Mouse (Mus musculus): ENCODE measurements at regions not wholly inside any gene's neighbourhood (a gene's known extent, or its start where the extent isn't known, plus 50 kb on each side); places are given as distances from the start of the nearest gene placed in this dataset.

DNA sequence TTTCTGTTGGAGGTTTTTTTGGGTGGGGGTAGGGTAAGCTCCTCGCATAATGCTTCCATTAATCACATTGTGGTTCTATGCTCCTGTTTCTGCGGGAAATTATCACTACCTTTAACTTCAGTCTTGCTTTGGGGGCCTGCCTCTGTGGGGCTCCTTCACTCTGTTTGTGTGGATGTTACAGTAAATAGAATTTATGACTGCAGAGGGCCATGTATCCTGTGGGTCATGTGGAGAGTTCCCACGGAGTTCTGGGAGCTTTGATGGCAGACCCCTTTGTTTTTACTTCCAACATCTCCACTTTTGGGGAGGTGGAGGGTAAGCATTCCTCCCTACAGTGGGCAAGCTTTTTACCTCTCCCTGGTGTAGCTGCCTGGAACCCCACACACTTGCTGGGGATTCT, 538.6 kb downstream of the Ptprc start:
- no peak for DNase-seq (ENCODE audit: low spot score in 2 of 2)

DNA sequence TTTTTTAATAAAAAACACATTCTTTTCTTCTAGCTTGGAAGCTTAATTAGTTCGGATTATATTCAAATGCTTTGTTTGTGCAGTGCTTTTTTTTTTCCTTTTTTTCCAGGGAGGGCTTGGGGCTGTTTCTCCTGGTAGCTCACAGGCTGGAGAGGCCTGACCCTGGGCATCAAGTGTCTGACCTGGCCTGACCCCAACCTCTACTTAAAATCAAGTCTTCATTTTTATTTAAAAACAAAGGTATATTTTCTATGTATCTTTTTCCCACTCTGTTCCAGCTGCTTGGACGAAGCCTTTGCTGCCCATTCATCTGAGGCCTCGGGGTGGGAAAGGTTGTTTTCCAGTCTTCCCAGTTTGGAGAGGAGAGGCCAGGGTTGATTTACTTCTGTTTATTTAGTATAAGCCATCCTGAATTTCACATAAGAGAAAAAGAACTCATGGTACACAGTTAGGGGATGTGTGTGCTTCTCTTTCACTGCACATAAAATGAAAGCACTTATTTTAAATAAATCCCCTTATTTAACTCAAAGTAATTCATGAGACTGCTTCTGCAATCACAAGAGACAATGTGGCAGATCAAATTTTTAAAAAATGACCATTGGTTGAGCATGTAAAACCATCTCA, 539.1 kb downstream of the Ptprc start:
- no peak for DNase-seq (ENCODE audit: low spot score in 2 of 2)

DNA sequence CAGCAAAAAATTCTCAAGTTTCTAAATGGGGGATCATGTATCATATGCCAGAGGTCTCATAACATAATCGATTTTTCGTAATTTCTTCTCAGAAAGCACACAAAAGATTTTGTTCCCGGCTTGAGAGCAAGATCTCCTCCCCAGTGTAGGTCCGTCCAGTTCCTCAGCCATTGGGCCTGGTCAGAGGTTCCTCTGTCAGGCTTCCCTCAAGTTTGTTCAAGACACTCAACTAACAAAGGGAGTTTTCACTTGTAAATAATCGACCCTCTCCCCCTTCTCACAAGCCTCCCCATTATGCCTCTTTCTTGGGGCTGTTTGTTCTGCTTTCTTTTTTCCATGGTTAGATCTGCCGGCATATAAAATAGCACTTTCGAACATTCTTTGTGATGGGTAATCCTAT, 539.7 kb downstream of the Ptprc start:
- DNase-seq (ENCODE audit: low spot score in 2 of 2): no peak

DNA sequence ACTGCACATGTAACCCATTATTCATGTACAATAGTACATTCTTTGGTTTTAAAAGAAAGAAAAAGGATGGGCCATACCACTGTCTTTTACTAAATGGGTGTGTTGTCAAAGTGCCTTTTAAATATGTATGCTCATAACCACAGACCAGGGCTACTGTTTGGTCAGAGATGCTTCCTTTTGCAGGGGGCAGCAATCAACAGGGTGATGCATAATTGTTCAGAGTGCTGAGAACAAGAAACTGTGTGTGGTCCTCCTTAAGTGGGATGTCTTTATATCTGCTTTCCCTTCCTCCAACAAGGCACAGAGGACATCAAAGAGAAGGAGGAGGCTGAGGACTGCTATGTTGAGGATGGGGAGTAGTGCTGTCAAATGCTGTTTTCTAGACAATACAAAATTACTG, 544.0 kb downstream of the Ptprc start:
- no peak for DNase-seq (ENCODE audit: low spot score in 2 of 2)

DNA sequence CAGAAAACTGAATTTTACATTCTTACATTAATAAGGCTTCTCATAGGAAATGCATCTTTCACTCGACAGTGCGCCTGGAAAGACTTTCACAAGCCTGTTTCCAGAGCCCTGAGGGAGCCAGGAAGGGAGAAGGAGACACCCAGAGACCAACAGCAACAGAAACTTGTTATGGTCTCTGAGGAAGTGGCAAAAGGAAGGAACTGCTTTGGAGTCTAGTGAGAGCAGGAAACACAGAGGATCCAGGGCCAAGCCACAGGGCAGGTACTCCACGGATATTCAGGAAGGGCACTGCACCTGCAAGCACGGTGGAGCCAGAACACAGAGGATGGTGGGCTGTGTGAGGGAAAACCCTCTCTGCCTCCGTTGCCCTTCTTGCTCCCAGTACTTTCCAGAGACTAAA, 554.8 kb downstream of the Ptprc start:
- DNase-seq (ENCODE audit: low spot score in 2 of 2): no peak

DNA sequence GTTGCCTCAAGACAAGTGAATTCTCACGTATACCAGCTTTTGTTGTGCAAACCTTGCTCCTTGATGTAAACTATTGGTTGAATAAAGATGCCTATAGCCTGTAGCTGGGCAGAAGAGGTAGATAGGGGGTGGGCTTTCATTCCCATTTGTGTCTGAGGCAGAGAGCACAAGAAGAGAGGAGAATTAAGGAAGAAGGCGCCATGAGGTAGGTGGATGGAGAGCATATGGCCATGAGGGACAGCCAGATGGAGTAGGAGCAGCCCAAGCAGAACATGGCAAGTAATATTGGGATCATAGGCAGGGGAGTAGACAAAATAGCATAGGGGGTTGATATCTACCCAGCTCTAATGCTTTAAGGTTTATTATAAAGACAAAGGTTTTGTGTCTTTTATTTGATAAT, 557.3 kb downstream of the Ptprc start:
- peak; percentile 12 to 32 for DNase-seq (ENCODE audit: low spot score in 2 of 2)

DNA sequence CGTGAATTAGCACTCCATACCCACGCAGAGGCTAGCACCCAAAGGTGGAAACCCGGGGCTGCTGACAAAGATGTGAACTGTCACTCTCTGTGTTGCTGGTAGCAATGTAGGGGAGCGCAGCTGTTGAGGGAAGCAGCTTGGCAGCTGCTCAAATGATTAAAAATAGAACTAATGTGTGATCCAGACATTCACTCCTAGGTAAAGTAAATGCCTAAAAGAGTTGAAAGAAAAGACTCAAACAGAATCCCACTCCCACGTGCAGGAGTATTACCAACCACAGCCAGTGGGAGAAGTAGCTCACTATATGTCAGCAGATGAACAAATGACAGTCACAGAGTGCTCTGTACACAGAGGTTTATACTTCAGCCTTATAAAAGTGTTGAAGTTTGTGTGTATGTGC, 558.0 kb downstream of the Ptprc start:
- DNase-seq (ENCODE audit: low spot score in 2 of 2): peak; percentile 38 to 55

DNA sequence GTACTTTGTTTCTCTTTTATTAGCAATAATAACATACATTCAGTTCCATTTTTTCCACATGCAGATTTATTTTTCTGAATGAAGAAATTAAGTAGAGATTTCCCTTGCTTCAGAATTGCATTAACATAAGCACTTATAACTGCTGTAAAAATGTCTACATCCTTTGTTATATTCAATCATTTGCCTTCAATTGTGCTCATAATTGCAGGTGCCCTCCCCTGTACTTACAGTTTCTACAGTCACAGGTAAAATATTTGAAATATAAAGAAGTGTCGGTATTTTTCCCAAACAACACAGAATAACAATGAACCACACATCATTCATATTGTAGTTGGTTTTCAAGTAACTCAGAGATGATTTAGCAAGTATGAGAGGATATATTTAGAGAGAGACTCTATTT, 568.8 kb downstream of the Ptprc start:
- DNase-seq (ENCODE audit: low spot score in 2 of 2): no peak

DNA sequence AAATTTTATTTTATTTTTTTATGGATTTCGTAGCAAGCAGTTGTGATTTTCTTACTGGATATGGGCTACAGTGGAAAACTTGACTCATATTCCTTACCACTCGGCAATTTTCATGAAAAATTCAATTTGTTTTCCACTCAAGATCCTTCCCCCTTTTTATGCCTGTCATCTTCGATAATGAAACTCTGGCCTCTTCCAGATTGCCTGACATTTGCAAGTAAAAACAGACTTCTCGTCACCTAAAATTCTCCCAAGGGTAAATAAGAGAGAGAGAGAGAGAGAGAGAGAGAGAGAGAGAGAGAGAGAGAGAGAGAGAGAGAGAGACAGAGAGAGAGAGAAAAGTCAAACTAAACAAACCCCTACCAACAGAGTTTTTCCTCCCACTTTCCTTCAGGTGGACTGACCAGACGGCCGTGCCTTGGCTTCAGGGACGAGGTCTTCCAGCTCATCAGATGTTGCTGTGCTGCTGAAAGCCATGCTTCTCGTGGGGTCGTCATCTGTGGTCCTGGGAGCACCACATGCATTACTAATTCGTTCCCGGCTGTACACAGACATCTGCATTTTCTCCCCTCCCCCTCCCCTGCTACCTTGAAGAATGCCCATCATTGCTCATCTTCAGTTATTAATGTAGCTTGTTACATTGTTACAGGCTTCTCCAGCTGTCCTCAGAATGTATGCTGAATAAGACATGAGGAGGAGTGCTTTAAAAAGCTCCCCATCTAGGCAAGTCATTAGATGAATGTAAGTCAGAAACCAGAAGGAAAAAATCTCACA, 569.4 kb downstream of the Ptprc start:
- DNase-seq (ENCODE audit: low spot score in 2 of 2): peak in 1 of 2 experiments; percentile 10

DNA sequence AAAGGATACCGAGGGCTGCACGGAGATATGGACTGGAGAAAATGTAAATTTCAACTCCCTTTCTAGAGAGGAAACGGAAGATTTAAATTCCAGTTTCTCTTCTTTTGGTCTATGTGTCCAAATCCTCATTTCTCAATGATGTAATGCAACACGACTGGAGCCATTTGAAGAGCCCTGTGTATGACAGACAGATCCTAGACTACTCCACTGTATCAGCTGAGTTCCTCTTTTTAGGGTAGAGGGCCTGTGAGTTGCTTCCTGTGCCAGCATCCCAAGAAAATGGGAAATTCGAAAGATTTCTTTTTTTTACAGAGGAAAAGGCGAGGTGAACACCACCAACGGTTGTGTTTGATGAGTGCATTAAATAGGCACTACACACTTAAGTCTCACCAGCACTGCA, 581.8 kb downstream of the Ptprc start:
- DNase-seq (ENCODE audit: low spot score in 2 of 2): no peak

DNA sequence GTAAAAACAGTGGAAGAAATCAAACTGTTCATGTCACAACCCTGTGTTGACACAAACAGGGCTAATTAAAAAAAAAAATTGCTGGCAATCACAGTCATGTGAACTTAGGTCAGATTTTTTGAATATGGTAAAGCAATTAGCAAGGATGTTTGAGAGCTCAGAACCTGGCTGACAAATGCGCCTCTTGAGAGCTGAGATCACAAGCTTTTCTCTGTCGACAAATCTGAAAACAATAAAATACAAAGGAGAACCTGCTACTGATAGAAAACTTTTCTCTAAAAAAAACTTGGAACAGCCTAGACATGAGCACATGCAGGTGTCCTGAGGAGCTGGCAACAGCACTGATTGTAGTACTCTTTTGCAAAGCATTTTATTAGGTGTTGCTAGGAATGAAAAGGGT, 583.6 kb downstream of the Ptprc start:
- DNase-seq (ENCODE audit: low spot score in 2 of 2): no peak

DNA sequence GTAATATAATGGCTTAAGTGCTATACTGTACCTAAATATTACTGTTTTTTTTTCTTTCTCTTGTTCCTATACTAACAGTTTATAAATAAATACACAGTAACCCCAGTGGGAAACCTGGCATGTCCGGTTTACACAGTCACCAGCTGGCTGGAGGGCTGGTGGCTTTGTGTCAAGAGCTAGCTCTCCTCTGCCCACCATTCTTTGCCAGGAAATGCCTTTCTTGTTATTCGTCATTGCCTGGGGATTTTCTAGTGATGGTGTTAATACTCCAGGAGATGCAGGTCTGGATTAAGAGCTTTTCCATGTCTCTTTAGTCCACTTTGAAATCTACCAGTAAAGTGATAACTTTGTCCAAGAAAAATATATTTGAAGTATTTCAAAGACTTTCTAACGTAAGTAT, 584.2 kb downstream of the Ptprc start:
- DNase-seq (ENCODE audit: low spot score in 2 of 2): no peak

DNA sequence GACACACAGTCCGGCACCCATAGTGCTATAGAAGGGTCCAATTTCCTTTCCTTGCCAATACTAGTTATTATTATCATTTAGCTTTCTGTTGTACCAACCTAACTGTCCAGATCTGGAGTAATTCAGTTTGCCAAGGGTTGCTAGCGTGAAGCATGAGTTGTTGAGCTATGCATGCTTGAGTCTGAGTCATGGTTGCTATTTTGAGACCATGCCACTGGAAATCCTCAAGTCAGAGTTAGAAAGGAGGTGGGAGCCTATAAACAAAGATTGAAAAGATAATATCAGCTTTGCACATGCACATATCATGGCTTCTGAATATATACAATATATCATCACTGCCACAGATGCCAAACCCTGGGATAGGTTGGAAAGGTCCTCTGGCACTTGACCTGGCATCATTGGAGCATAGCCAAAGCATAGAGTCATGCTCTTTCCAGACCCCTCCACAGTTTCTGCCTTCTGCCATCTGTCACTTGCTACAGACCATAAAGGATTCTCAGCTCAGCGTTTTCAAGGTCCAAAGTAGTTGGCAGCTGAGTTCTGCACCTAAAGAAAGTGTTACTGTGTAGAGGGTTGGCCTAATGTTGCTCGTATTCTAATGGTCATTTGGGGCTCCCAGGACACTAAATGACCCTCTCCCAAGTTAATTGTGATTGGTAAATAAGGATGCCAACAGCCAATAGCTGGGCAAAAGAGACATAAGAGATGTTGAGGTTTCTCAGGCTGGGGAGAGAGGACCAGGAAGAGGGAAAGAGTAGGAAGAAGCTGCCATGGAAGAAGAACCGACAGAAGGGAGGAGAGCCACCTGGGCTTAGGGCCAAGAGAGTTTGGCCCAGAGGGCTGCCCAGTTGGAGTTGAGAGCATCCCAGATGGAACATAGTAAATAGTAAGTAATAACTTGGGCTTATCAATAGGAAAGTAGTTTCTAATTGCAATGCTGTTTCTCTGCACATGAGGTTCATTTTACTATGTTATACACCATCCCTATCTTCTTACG, 586.9 kb downstream of the Ptprc start:
- peak; percentile 22 to 28 for DNase-seq (ENCODE audit: low spot score in 2 of 2)

DNA sequence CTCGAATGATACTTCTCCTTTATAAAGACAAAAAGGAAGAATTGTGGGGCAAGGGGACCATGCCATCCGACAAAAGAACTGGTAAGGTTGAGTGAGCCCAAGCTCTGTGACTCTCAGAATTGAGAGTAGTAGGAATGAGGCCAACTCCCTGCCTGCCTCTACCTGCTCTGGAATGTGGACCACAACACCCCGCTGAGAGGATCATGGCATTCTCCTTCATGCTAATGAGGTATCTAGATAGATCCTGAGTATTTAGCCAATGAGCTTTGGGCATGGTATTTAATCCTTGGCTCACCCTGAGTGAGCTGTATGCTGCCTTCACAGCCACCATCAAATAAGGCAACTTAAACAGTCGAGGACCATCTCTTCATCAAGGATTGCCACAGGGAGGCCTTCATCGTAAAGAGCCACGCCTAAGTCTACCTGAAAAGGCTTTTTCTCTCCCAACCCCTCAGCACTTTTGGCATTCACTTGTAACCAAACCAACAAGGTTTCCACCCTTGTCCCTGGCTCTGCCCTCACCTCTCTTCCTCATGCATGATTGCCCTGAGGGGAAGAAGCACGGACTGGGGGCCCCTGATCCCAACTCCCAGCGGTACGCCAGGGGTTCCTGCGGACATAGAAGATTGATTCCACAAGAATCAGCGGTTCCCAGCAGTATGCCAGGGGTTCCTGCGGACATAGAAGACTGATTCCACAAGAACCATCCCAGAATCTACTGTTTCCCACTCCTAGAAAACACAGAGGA, 587.9 kb downstream of the Ptprc start:
- no peak for DNase-seq (ENCODE audit: low spot score in 2 of 2)

DNA sequence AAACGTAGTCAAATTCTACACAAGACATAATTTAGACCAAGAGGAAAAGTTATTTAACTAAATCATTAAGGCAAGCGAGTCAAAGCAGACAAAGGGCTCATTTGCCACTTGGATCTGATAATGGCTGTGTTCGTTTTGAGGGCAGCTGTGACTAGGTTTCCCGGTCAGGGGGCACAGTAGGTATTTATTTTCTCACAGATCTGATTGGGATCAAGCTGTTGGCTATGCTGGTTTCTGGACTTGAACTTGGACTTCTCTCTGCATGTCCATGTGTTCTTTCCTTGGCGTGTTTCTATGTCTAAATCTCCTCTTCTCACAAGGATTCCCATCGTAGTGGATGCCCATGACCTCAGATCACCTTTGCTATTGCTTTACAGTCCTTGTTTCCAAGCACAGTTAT, 590.8 kb downstream of the Ptprc start:
- DNase-seq (ENCODE audit: low spot score in 2 of 2): no peak

DNA sequence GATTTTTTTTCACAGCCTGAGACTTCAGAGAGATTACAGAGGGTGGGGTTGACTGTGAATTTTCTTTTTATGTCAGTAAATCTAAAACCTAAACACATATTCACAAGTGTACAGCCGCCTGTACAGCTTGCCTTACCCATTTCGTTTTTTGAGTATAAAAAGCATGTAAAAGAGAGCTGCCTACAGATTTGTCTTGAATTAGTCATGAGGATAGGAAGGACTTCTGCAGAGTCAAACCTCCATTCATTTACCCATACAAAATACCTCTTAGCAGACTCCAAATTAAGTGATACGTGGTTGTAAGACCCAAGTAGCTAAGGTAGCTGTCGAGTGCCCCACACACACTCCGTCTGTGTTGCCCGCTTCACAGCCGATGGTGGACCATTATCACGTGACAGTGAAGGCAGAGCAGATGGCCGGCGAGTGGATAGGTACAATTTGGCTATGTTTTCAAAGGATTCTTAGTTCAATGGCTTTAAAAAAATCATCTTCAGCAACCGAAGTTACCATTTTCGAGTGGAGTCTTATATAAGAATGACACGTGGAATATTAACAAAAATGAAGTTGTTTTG, 591.3 kb downstream of the Ptprc start:
- peak; percentile 15 to 22 for DNase-seq (ENCODE audit: low spot score in 2 of 2)

DNA sequence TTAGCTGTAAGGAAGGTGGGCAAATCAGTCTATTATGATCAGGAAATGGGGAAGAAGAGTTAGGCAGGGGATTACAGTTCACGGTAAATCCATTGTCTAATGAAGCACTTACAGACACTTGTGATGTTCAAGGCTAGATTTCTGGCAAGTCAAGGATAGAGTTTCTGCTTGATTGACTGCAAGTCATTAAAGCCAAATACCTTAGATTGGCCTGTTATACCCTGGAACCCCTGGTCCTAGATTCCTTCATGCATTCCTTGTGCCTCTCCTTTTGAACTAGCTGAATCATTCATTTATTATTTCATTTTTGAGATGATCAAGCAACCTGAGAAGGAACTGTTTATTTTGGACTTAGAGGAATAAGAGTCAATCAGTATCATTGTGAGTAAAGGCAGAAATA, 597.9 kb downstream of the Ptprc start:
- DNase-seq (ENCODE audit: low spot score in 2 of 2): no peak

DNA sequence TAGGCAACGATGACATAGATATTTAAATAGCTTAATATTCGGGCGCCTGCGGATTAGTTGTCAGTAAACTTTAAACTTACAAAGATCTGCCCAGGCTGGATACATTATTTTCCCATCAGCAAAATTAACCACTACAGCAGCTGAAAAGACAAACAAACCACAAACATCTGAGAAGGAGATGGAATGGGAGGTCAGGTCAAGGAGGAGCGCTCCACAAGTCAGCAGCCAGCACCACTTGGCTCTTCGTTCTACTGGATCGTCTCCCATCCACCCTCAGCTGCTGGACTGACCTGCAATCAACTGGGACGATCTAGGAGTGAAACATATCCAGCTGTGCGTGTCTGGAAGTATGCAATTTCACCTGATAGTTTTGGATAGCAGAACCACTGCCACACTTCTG, 599.3 kb downstream of the Ptprc start:
- no peak for DNase-seq (ENCODE audit: low spot score in 2 of 2)

DNA sequence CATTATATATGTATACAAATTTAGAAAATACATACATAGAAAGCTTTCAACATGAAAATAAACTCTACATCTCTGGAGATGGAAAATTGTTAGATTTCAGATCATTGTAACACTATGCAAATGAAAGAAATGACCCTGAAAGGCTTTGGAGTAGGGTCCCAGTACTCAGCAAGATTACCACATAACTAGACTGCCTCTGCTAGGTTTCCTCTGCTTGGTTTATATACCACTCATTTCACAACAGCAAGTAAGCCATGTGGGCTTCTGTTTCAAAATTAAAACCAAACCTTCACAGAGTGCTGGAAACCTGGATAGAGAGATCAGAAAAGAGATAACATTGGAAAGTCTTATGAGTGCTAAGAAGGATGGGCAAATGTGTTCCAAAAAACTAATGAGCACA, 600.1 kb downstream of the Ptprc start:
- no peak for DNase-seq (ENCODE audit: low spot score in 2 of 2)

DNA sequence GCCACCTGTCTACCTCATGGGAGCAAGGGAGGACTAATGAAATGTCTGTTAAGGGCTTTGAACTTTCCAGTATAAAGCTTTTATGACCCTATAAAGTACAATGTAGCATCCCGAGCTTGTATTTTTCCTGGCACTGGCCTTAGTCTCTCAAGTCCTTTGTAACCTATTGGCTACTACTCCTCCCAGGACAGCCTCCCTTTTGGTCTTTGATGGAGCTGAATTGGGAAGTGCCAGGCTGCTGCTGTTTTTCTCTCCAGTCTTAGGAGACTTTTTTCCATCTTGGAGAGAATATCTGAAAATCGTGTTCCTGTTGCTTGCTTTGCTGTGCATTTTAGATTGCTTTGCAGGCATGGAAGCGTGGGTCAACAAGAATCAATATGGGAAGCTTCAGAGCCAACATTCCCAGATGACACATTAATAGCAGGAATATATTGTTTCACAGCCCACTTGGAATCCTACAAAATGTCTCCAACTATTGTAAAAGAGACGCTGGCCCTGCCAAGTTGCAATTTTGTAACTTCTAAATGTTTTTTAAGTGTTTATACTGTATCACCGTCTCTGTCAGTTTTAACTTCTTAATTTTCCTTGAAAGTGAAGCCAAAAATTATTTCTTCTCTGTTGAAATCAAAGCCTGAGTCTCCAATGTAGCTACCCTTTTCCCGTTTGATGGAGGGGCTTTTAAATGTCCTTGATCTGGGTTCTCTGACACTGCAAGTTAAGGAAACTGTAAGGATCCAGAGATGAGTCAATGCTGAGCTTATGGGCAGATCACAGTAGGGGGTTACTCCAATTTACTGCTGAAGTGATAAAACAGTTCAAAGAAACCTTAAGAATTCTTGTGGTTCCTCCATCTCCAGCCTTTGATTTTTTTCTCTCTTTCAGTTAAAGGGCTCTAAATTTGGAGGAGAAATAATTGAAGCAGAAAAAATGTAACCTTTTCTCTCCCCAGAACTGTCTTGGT, 603.3 kb downstream of the Ptprc start:
- no peak for DNase-seq (ENCODE audit: low spot score in 2 of 2)

All from right cerebral cortex, adult 2 months (tissue).